Comparison of ENCODE assay signal across 11 mouse cellular contexts in genomic region chr2:181157180-181157579, GRCm38 (mm10). TPM values are rescaled to one million over a fixed set of nuclear protein-coding genes. Genes with fewer than 3 reads are reported as not detected.
DNase-seq lines count a peak whose midpoint lies in the region; ATAC-seq lines count a peak whose summit lies in the region.
"Had no signal": no experiment of that assay in that cellular context is flagged by ENCODE, and none has a peak within 500 bp of the region (broad histone marks: within the 10 kb centered on the region; RNA-seq: fewer than 3 reads in every experiment).

No protein-coding gene starts in this region.

- H3K27me3 ChIP-seq in heart, embryonic 14.5 days (ENCODE audit: control insufficient read depth, insufficient read depth, low read length) = peaks cover 13% of the 10 kb centered on the region
- peaks cover 38% of the 10 kb centered on the region for H3K27me3 ChIP-seq in embryonic facial prominence, embryonic 14.5 days (replicated peaks; ENCODE audit: control insufficient read depth, insufficient read depth, low read length)
- H3K27me3 ChIP-seq in hindbrain, embryonic 13.5 days = peaks cover 40% of the 10 kb centered on the region
- no peaks in the 10 kb centered on the region for H3K27me3 ChIP-seq in midbrain, embryonic 16.5 days (ENCODE audit: control insufficient read depth, insufficient read depth, low read depth, low read length)

- DNase-seq in heart, adult 18-20 months = no peak
- DNase-seq in embryonic facial prominence, embryonic 14.5 days (ENCODE audit: low spot score) = no peak
- DNase-seq in embryo, embryonic 9.5 days (ENCODE audit: extremely low spot score) = no peak
- no peak for DNase-seq in left cerebral cortex, adult 8-10 months (ENCODE audit: low spot score in 2 of 2)
- DNase-seq: kidney, adult 8-10 months; lung, adult 2 months had no signal

- peak overlapping the region; percentile 58 to 63 for H3K4me3 ChIP-seq in heart, embryonic 14.5 days (ENCODE audit: control insufficient read depth in 1 of 2, insufficient read depth in 1 of 2, low read depth in 1 of 2, low read length in 2 of 2)
- H3K4me3 ChIP-seq in embryonic facial prominence, embryonic 14.5 days (ENCODE audit: low read depth, low read length) = no peak overlapping the region
- H3K4me3 ChIP-seq in hindbrain, embryonic 13.5 days = peak overlapping the region; percentile 52
- peak overlapping the region; percentile 72 for H3K4me3 ChIP-seq in midbrain, embryonic 16.5 days (ENCODE audit: low read depth, low read length)

- peak overlapping the region; percentile 68 for H3K4me2 ChIP-seq in heart, embryonic 14.5 days (ENCODE audit: low read length)
- H3K4me2 ChIP-seq in embryonic facial prominence, embryonic 14.5 days (ENCODE audit: low read depth, low read length) = peak overlapping the region; percentile 51; the same call in 1 of the 2 replicates
- H3K4me2 ChIP-seq in hindbrain, embryonic 13.5 days = peak overlapping the region; percentile 75
- H3K4me2 ChIP-seq in midbrain, embryonic 16.5 days (ENCODE audit: low read length) = peak overlapping the region; percentile 78

- no peaks in the 10 kb centered on the region for H3K9me3 ChIP-seq in heart, embryonic 14.5 days (ENCODE audit: control insufficient read depth, low read length)
- H3K9me3 ChIP-seq in embryonic facial prominence, embryonic 14.5 days (ENCODE audit: control insufficient read depth, low read length) = no peaks in the 10 kb centered on the region
- no peaks in the 10 kb centered on the region for H3K9me3 ChIP-seq in hindbrain, embryonic 13.5 days
- no peaks in the 10 kb centered on the region for H3K9me3 ChIP-seq in midbrain, embryonic 16.5 days (replicated peaks; ENCODE audit: control insufficient read depth, low read length, poor library complexity, severe bottlenecking)

- H3K36me3 ChIP-seq in heart, embryonic 14.5 days (ENCODE audit: control insufficient read depth, insufficient read depth, low read length) = peaks cover 17% of the 10 kb centered on the region
- H3K36me3 ChIP-seq in embryonic facial prominence, embryonic 14.5 days (ENCODE audit: control insufficient read depth, insufficient read depth, low read length) = no peaks in the 10 kb centered on the region
- peaks cover 13% of the 10 kb centered on the region for H3K36me3 ChIP-seq in hindbrain, embryonic 13.5 days
- H3K36me3 ChIP-seq in midbrain, embryonic 16.5 days (ENCODE audit: control insufficient read depth, insufficient read depth, low read length) = peaks cover 11% of the 10 kb centered on the region

- H3K27ac ChIP-seq in heart, embryonic 14.5 days (replicated peaks in 1 of 2; ENCODE audit: control insufficient read depth in 1 of 2, insufficient read depth in 1 of 2, low read depth in 2 of 2, low read length in 2 of 2) = peak overlapping the region; percentile 83 to 93
- no peak overlapping the region for H3K27ac ChIP-seq in embryonic facial prominence, embryonic 14.5 days (replicated peaks; ENCODE audit: low read depth, low read length)
- peak overlapping the region; percentile 91 for H3K27ac ChIP-seq in hindbrain, embryonic 13.5 days
- H3K27ac ChIP-seq in midbrain, embryonic 16.5 days (ENCODE audit: low read length) = peak overlapping the region; percentile 91

- WGBS in heart, embryonic 14.5 days = 73% methylated on average over 4 of the region's 4 CpGs
- WGBS in embryonic facial prominence, embryonic 14.5 days = 79% methylated on average over 4 of the region's 4 CpGs
- 78% methylated on average over 4 of the region's 4 CpGs for WGBS in hindbrain, embryonic 13.5 days
- WGBS in midbrain, embryonic 16.5 days = 78% methylated on average over 4 of the region's 4 CpGs

- H3K4me1 ChIP-seq in heart, embryonic 14.5 days (ENCODE audit: control insufficient read depth in 2 of 2, insufficient read depth in 2 of 2, low read length in 2 of 2) = peaks cover 45 to 48% of the 10 kb centered on the region in 2 experiments
- H3K4me1 ChIP-seq in embryonic facial prominence, embryonic 14.5 days (ENCODE audit: control insufficient read depth, insufficient read depth, low read length) = no peaks in the 10 kb centered on the region
- peaks cover 56% of the 10 kb centered on the region for H3K4me1 ChIP-seq in hindbrain, embryonic 13.5 days (replicated peaks)
- peaks cover 47% of the 10 kb centered on the region for H3K4me1 ChIP-seq in midbrain, embryonic 16.5 days (ENCODE audit: control insufficient read depth, insufficient read depth, low read length)

- peak overlapping the region; percentile 86 for H3K9ac ChIP-seq in heart, embryonic 14.5 days (ENCODE audit: low read length)
- no peak overlapping the region for H3K9ac ChIP-seq in embryonic facial prominence, embryonic 14.5 days (ENCODE audit: low read depth, low read length)
- H3K9ac ChIP-seq in hindbrain, embryonic 13.5 days = peak overlapping the region; percentile 81
- H3K9ac ChIP-seq in midbrain, embryonic 16.5 days (ENCODE audit: low read depth, low read length) = peak overlapping the region; percentile 91

- no peak for ATAC-seq in heart, embryonic 14.5 days (ENCODE audit: insufficient number of reproducible peaks, insufficient read depth, low FRiP score, low read depth)
- ATAC-seq in embryonic facial prominence, embryonic 14.5 days (ENCODE audit: low read depth) = no peak
- ATAC-seq in hindbrain, embryonic 13.5 days (ENCODE audit: low FRiP score) = no peak
- no peak; the same call in 1 of the 2 replicates for ATAC-seq in midbrain, embryonic 16.5 days
- ATAC-seq in frontal cortex, adult (ENCODE audit: low TSS enrichment) = no peak

RNA-seq across cellular contexts. Expression of gene Eef1a2, which starts 0.4 kb away (rescaled TPM):
- 22.6 and 24.7 TPM in 2 replicates for polyA plus RNA-seq in heart, embryonic 14.5 days (2014; fragmentation: Nextera tagmentation; extraction: Ambion mirVana)
- 1,000 to 10,000 TPM; 1,477 to 1,557 TPM for total RNA-seq in heart, adult 18-20 months (2021)
- polyA plus RNA-seq in embryonic facial prominence, embryonic 14.5 days (2014; fragmentation: Nextera tagmentation; extraction: Ambion mirVana) = 0.76 and 1.0 TPM in 2 replicates
- polyA plus RNA-seq in hindbrain, embryonic 13.5 days (2015; fragmentation: Nextera tagmentation; extraction: Ambion mirVana) = 6.4 and 6.7 TPM in 2 replicates
- 10.0 and 11.0 TPM in 2 replicates for polyA plus RNA-seq in midbrain, embryonic 16.5 days (2015; fragmentation: Nextera tagmentation; extraction: Ambion mirVana)
- 1,000 to 10,000 TPM; 1,221 to 1,269 (median 1,259) TPM for total RNA-seq in left cerebral cortex, adult 8-10 months (2022)

RNA-seq across cellular contexts. Expression of gene Kcnq2, which starts 22.1 kb away (rescaled TPM):
- 0.11 TPM in 1 of 2 replicates, not detected in the other for polyA plus RNA-seq in heart, embryonic 14.5 days (2014; fragmentation: Nextera tagmentation; extraction: Ambion mirVana)
- total RNA-seq in heart, adult 18-20 months (2021) = under 1 TPM in 1 of 2 experiments, not detected in 1; 0.03 TPM
- polyA plus RNA-seq in embryonic facial prominence, embryonic 14.5 days (2014; fragmentation: Nextera tagmentation; extraction: Ambion mirVana) = 2.1 and 2.6 TPM in 2 replicates
- 50.0 and 53.9 TPM in 2 replicates for polyA plus RNA-seq in hindbrain, embryonic 13.5 days (2015; fragmentation: Nextera tagmentation; extraction: Ambion mirVana)
- polyA plus RNA-seq in midbrain, embryonic 16.5 days (2015; fragmentation: Nextera tagmentation; extraction: Ambion mirVana) = 50.2 and 50.8 TPM in 2 replicates
- total RNA-seq in left cerebral cortex, adult 8-10 months (2022) = 100 to 1,000 TPM; 231 to 254 (median 236) TPM

RNA-seq across cellular contexts. Expression of gene Ppdpf, which starts 29.9 kb away (rescaled TPM):
- polyA plus RNA-seq in heart, embryonic 14.5 days (2014; fragmentation: Nextera tagmentation; extraction: Ambion mirVana) = 181 and 193 TPM in 2 replicates
- 10 to 100 TPM; 47.6 to 56.8 TPM for total RNA-seq in heart, adult 18-20 months (2021)
- polyA plus RNA-seq in embryonic facial prominence, embryonic 14.5 days (2014; fragmentation: Nextera tagmentation; extraction: Ambion mirVana) = 269 and 288 TPM in 2 replicates
- polyA plus RNA-seq in hindbrain, embryonic 13.5 days (2015; fragmentation: Nextera tagmentation; extraction: Ambion mirVana) = 444 TPM in 2 replicates
- 407 and 408 TPM in 2 replicates for polyA plus RNA-seq in midbrain, embryonic 16.5 days (2015; fragmentation: Nextera tagmentation; extraction: Ambion mirVana)
- total RNA-seq in left cerebral cortex, adult 8-10 months (2022) = 10 to 100 TPM; 73.1 to 84.3 (median 75.9) TPM

RNA-seq across cellular contexts. Expression of gene Ptk6, which starts 45.4 kb away (rescaled TPM):
- polyA plus RNA-seq in heart, embryonic 14.5 days (2014; fragmentation: Nextera tagmentation; extraction: Ambion mirVana) = not detected in 2 replicates
- total RNA-seq in heart, adult 18-20 months (2021) = under 1 TPM in 1 of 2 experiments, not detected in 1; 0.08 TPM
- 0.10 and 0.19 TPM in 2 replicates for polyA plus RNA-seq in embryonic facial prominence, embryonic 14.5 days (2014; fragmentation: Nextera tagmentation; extraction: Ambion mirVana)
- not detected in 2 replicates for polyA plus RNA-seq in hindbrain, embryonic 13.5 days (2015; fragmentation: Nextera tagmentation; extraction: Ambion mirVana)
- polyA plus RNA-seq in midbrain, embryonic 16.5 days (2015; fragmentation: Nextera tagmentation; extraction: Ambion mirVana) = not detected in 2 replicates
- total RNA-seq in left cerebral cortex, adult 8-10 months (2022) = not detected
- total RNA-seq: left cerebral cortex, adult 18-20 months had no signal

RNA-seq across cellular contexts. Expression of gene Srms, which starts 55.8 kb away (rescaled TPM):
- 0.08 and 0.09 TPM in 2 replicates for polyA plus RNA-seq in heart, embryonic 14.5 days (2014; fragmentation: Nextera tagmentation; extraction: Ambion mirVana)
- under 1 TPM; 0.35 to 0.44 TPM for total RNA-seq in heart, adult 18-20 months (2021)
- polyA plus RNA-seq in embryonic facial prominence, embryonic 14.5 days (2014; fragmentation: Nextera tagmentation; extraction: Ambion mirVana) = 0.08 and 0.22 TPM in 2 replicates
- 0.19 and 0.25 TPM in 2 replicates for polyA plus RNA-seq in hindbrain, embryonic 13.5 days (2015; fragmentation: Nextera tagmentation; extraction: Ambion mirVana)
- polyA plus RNA-seq in midbrain, embryonic 16.5 days (2015; fragmentation: Nextera tagmentation; extraction: Ambion mirVana) = 0.07 and 0.20 TPM in 2 replicates
- under 1 TPM in 3 of 4 experiments, not detected in 1; 0.16 to 0.40 (median 0.33) TPM for total RNA-seq in left cerebral cortex, adult 8-10 months (2022)

Comparison
In these comparisons a context has a peak if more than half of its experiments do, and no peak if none do; other contexts are left out.
1. RNA of gene Kcnq2, which starts 22.1 kb away (polyA plus RNA-seq): 50.2 to 50.8 TPM in midbrain, embryonic 16.5 days and 50.0 to 53.9 TPM in hindbrain, embryonic 13.5 days; 2.1 to 2.6 TPM in embryonic facial prominence, embryonic 14.5 days and 0.11 TPM in heart, embryonic 14.5 days; every median in the first group is over 10 times any median in the second.
2. Peak in every context shown above with its lines, with median percentiles within 50 percentile points of each other: H3K4me2 ChIP-seq.